Mouse (Mus musculus): Measurements from ENCODE around the gene Mapk3. TPM values are rescaled to one million over a fixed set of nuclear protein-coding genes. Genes with fewer than 3 reads are reported as not detected.
"Not testable (repeated sequence)": the region's sequence is repeated elsewhere in the genome, so short reads cannot be mapped to it uniquely, and the experiment has no call there.

The Mapk3 gene
- polyA plus RNA-seq, 1 experiment from 2014 or later = 99.7 TPM

DNA sequence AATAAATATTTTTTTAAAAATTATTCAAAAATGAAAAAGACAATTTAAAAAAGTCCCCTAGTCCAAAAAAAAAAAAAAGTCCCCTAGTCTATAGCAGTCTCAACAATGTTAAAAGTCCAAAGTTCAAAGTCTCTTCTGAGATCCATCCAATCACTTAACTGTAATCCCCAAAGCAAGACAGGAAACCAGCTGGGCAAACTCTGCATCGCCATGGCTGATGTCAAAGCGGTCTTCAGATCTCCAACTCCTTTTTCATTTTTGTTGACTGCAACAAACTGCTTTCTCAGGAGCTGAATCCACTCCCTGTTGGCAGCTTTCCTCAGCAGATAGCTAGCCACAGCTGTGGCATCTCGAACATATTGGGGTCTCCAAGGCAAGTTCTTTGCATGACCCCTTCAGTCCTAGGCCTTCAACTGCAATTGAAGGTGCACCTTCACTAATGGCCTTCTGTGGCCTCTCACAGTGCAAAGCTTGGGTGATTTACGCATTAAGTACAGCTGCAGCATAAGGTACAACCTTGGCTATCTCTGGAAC lies 29.1 kb upstream of the Mapk3 start:
- not testable (repeated sequence) for H3K36me3 ChIP-seq (ENCODE audit: control insufficient read depth, insufficient read depth, low read length); H3K27ac ChIP-seq (ENCODE audit: low read depth, low read length); H3K4me3 ChIP-seq (ENCODE audit: low read depth, low read length); DNase-seq (ENCODE audit: low spot score); H3K9ac ChIP-seq (ENCODE audit: low read length); ATAC-seq; H3K27me3 ChIP-seq (replicated peaks; ENCODE audit: control insufficient read depth, insufficient read depth, low read length); H3K4me1 ChIP-seq (ENCODE audit: control insufficient read depth, insufficient read depth, low read length); H3K9me3 ChIP-seq (replicated peaks; ENCODE audit: control insufficient read depth, low read length); H3K4me2 ChIP-seq (ENCODE audit: low read length)
- 87% methylated on average over 4 of the region's 4 CpGs for WGBS

DNA sequence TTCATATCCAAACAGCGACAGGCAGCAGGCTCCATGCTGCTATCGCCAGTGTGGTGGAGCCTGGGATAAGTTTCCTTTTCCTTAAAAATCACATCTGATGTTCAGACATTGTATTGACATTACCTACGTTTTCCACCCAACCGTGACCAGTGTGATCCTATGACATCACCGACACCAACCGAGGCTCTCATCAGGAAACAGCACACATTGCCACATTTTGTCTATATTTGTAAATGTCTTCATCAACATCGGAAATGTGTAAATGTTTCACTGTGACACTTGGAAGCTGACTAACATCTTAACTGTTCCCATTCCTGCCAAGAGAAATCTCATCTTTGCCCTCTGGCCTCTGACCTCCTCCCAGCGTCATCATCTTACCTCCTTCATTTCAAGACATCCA lies 23.3 kb upstream of the Mapk3 start:
- no peak overlapping the region for H3K4me2 ChIP-seq (ENCODE audit: low read length)
- H3K36me3 ChIP-seq (ENCODE audit: control insufficient read depth, insufficient read depth, low read length) = no peaks in the 10 kb centered on the region
- 88% methylated on average over 8 of the region's 8 CpGs for WGBS
- 0 out of 2 replicates have a peak, but pooled peaks cover 4% of the 10 kb centered on the region for H3K4me1 ChIP-seq (ENCODE audit: control insufficient read depth, insufficient read depth, low read length)
- H3K9me3 ChIP-seq (replicated peaks; ENCODE audit: control insufficient read depth, low read length) = no peaks in the 10 kb centered on the region
- ATAC-seq (no peak), DNase-seq (ENCODE audit: low spot score) (no peak)
- H3K27ac ChIP-seq (ENCODE audit: low read depth, low read length) = no peak overlapping the region
- H3K4me3 ChIP-seq (ENCODE audit: low read depth, low read length) = no peak overlapping the region
- no peaks in the 10 kb centered on the region for H3K27me3 ChIP-seq (replicated peaks; ENCODE audit: control insufficient read depth, insufficient read depth, low read length)
- no peak overlapping the region for H3K9ac ChIP-seq (ENCODE audit: low read length)

DNA sequence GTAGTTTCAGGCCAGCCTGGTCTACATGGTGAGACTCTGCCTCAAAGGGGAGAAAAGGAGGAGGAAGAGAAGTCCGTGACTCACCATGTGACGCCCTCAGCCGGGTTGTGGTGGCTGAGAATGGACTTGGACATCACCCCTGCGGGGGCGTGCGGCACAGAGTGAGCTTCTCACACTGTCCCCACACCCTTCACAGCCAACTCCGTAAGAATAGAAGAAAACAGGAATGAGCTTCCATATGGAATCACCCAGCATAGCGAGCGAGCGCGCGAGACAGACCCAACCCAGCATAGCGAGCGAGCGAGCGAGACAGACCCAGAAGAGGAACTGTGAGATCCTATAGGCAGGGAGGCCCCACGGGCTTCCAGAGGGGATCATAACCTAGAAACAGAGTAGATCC lies 19.9 kb upstream of the Mapk3 start:
- ATAC-seq = no peak
- 86% methylated on average over 17 of the region's 17 CpGs for WGBS

DNA sequence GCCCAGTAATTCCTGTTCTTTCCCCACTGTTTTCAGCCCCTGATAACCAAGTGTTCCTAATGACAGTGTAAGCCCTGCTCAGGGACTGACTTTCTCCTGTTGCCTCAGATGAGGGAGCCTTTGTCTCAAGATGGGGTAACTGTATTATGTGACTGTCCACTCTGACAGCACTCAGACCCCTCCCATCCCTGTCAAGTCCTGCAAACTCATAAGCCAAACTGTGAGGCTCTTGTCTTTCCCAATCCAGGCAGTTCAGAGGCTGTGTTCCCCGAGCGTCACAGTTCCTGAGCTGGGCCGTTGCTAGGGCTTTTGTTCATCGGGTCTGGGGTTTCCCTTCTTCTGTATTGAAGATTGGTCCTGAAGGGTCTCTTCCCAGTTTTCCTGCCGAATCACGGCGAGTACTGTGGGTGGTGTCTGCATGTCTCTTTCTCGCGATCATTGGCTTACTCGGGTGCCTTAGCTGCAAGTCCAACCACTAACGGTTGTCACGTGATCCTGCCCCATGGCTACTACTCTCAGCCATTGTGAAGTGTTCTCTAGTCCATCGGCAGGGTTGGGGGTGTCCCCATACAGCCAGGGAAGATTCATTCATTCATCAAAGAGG lies 19.2 kb upstream of the Mapk3 start:
- no peak overlapping the region for H3K4me2 ChIP-seq (ENCODE audit: low read length)
- 77% methylated on average over 13 of the region's 13 CpGs for WGBS

More for the DNA sequence above, 19.9 kb upstream of the Mapk3 start:
- Histone ChIP-seq H3K36me3 (ENCODE audit: control insufficient read depth, insufficient read depth, low read length) (no peaks in the 10 kb centered on the region), H3K4me2 (ENCODE audit: low read length) (no peak overlapping the region), H3K4me3 (ENCODE audit: low read depth, low read length) (no peak overlapping the region), H3K27ac (ENCODE audit: low read depth, low read length) (no peak overlapping the region), H3K9ac (ENCODE audit: low read length) (no peak overlapping the region), H3K27me3 (replicated peaks; ENCODE audit: control insufficient read depth, insufficient read depth, low read length) (no peaks in the 10 kb centered on the region), H3K9me3 (replicated peaks; ENCODE audit: control insufficient read depth, low read length) (no peaks in the 10 kb centered on the region), H3K4me1 (ENCODE audit: control insufficient read depth, insufficient read depth, low read length) (0 out of 2 replicates have a peak, but pooled peaks cover 4% of the 10 kb centered on the region)
- DNase-seq (ENCODE audit: low spot score) = no peak

DNA sequence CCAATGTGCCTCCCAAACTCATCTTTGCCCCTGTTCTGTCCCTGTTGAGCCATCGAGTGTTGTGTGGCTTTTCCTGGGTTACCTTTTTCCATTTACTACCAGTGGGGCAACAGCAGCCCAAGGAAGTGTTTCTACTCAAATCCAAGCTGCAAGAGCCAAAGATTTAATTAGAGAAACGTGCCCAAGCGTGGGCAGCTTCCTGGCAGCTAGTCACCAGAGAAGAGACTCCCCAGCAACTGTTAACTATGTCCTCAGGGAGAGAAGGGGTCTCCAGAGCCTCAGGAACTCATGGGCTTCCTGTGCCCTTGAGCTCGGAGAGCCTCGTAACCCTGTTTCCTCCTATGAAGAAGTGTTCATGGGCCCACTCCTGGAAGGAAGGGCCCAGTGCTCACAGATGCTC lies 18.4 kb upstream of the Mapk3 start:
- Histone ChIP-seq H3K4me2 (ENCODE audit: low read length) (no peak overlapping the region), H3K27me3 (replicated peaks; ENCODE audit: control insufficient read depth, insufficient read depth, low read length) (no peaks in the 10 kb centered on the region), H3K27ac (ENCODE audit: low read depth, low read length) (no peak overlapping the region), H3K9me3 (replicated peaks; ENCODE audit: control insufficient read depth, low read length) (no peaks in the 10 kb centered on the region), H3K4me3 (ENCODE audit: low read depth, low read length) (no peak overlapping the region), H3K36me3 (ENCODE audit: control insufficient read depth, insufficient read depth, low read length) (no peaks in the 10 kb centered on the region), H3K4me1 (ENCODE audit: control insufficient read depth, insufficient read depth, low read length) (0 out of 2 replicates have a peak, but pooled peaks cover 4% of the 10 kb centered on the region), H3K9ac (ENCODE audit: low read length) (no peak overlapping the region)
- ATAC-seq = no peak
- DNase-seq (ENCODE audit: low spot score) = no peak
- 82% methylated on average over 5 of the region's 5 CpGs for WGBS

More for the DNA sequence above, 19.2 kb upstream of the Mapk3 start:
- Histone ChIP-seq H3K27ac (ENCODE audit: low read depth, low read length) (no peak overlapping the region), H3K9me3 (replicated peaks; ENCODE audit: control insufficient read depth, low read length) (no peaks in the 10 kb centered on the region), H3K36me3 (ENCODE audit: control insufficient read depth, insufficient read depth, low read length) (no peaks in the 10 kb centered on the region), H3K27me3 (replicated peaks; ENCODE audit: control insufficient read depth, insufficient read depth, low read length) (no peaks in the 10 kb centered on the region), H3K4me1 (ENCODE audit: control insufficient read depth, insufficient read depth, low read length) (0 out of 2 replicates have a peak, but pooled peaks cover 4% of the 10 kb centered on the region), H3K4me3 (ENCODE audit: low read depth, low read length) (no peak overlapping the region), H3K9ac (ENCODE audit: low read length) (no peak overlapping the region)
- ATAC-seq = no peak
- no peak for DNase-seq (ENCODE audit: low spot score)

DNA sequence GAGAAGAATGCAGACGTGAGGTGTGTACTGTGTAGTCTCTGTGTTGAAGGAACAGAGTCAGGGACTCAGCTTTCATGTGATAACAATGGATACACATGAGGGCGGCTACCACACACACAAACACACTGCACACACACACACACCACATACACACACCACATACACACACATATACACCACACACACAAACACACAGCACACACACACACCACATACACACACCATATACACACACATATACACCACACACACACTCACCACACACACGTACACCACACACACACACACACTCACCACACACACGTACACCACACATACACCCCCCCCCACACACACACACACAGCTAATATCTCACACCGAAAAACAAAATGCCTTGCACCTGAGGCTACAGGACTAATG lies 17.9 kb upstream of the Mapk3 start:
- no peaks in the 10 kb centered on the region for H3K27me3 ChIP-seq (replicated peaks; ENCODE audit: control insufficient read depth, insufficient read depth, low read length)
- H3K9me3 ChIP-seq (replicated peaks; ENCODE audit: control insufficient read depth, low read length) = no peaks in the 10 kb centered on the region
- H3K4me3 ChIP-seq (ENCODE audit: low read depth, low read length) = no peak overlapping the region
- H3K27ac ChIP-seq (ENCODE audit: low read depth, low read length) = no peak overlapping the region
- DNase-seq (ENCODE audit: low spot score) (no peak), ATAC-seq (no peak)
- 88% methylated on average over 5 of the region's 5 CpGs for WGBS
- H3K36me3 ChIP-seq (ENCODE audit: control insufficient read depth, insufficient read depth, low read length) = no peaks in the 10 kb centered on the region
- H3K4me2 ChIP-seq (ENCODE audit: low read length) = no peak overlapping the region
- 0 out of 2 replicates have a peak, but pooled peaks cover 4% of the 10 kb centered on the region for H3K4me1 ChIP-seq (ENCODE audit: control insufficient read depth, insufficient read depth, low read length)
- H3K9ac ChIP-seq (ENCODE audit: low read length) = no peak overlapping the region

DNA sequence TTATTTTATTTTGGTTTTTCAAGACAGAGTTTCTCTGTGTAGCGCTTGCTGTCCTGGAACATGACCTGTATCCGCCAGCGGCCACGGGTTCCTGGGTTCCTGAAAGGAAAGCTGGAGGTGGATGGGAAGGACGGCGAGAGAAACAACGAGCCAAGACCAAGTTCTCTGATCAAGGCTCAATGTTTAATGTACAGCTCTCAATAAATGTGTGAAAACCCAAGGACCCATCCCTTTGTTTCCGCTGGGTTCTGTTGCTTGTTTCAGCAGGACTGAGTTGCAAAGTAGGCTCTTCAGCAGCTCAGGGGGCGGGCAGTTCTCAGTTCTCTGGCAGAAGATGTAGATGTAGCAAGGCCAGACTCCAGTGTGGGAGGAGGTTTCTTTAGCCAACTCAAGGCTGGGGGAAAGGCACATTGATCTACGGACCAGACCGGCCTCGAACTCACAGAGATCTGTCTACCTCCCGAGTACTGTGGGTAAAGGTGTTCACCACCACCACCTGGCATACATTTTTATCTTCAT lies 17.4 kb upstream of the Mapk3 start:
- DNase-seq (ENCODE audit: low spot score) = no peak
- H3K4me1 ChIP-seq (ENCODE audit: control insufficient read depth, insufficient read depth, low read length) = 0 out of 2 replicates have a peak, but pooled peaks cover 4% of the 10 kb centered on the region
- H3K36me3 ChIP-seq (ENCODE audit: control insufficient read depth, insufficient read depth, low read length) = no peaks in the 10 kb centered on the region
- H3K27me3 ChIP-seq (replicated peaks; ENCODE audit: control insufficient read depth, insufficient read depth, low read length) = no peaks in the 10 kb centered on the region
- H3K4me2 ChIP-seq (ENCODE audit: low read length) = no peak overlapping the region
- no peak overlapping the region for H3K27ac ChIP-seq (ENCODE audit: low read depth, low read length)
- WGBS = 93% methylated on average over 13 of the region's 13 CpGs
- H3K4me3 ChIP-seq (ENCODE audit: low read depth, low read length) = no peak overlapping the region
- no peaks in the 10 kb centered on the region for H3K9me3 ChIP-seq (replicated peaks; ENCODE audit: control insufficient read depth, low read length)
- H3K9ac ChIP-seq (ENCODE audit: low read length) = no peak overlapping the region
- ATAC-seq = no peak

DNA sequence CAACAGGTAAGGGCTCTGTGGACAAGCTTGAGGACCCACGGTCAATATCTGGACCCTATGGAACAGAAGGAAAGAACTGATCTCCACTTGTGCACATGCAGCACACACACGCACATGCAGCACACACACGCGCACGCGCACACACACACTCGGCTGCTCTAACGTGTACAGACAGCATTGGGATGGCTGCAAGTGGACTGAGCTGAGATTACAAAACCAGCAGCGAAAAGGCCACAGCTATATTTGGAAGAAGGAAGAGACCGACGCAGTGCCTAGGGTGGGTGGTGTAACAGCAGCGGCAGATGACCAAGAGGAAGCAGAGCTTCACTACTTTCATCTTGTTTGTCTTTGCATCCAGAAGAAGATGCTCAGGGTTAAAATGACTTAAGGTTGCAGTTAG lies 13.3 kb upstream of the Mapk3 start:
- H3K36me3 ChIP-seq (ENCODE audit: control insufficient read depth, insufficient read depth, low read length) = no peaks in the 10 kb centered on the region
- H3K9ac ChIP-seq (ENCODE audit: low read length) = no peak overlapping the region
- H3K4me3 ChIP-seq (ENCODE audit: low read depth, low read length) = no peak overlapping the region
- H3K27me3 ChIP-seq (replicated peaks; ENCODE audit: control insufficient read depth, insufficient read depth, low read length) = no peaks in the 10 kb centered on the region
- whole genome bisulfite sequencing = 92% methylated on average over 12 of the region's 12 CpGs
- no peaks in the 10 kb centered on the region for H3K4me1 ChIP-seq (ENCODE audit: control insufficient read depth, insufficient read depth, low read length)
- H3K9me3 ChIP-seq (replicated peaks; ENCODE audit: control insufficient read depth, low read length) = no peaks in the 10 kb centered on the region
- H3K27ac ChIP-seq (ENCODE audit: low read depth, low read length) = no peak overlapping the region
- DNase-seq (ENCODE audit: low spot score) (no peak), ATAC-seq (no peak)
- no peak overlapping the region for H3K4me2 ChIP-seq (ENCODE audit: low read length)

DNA sequence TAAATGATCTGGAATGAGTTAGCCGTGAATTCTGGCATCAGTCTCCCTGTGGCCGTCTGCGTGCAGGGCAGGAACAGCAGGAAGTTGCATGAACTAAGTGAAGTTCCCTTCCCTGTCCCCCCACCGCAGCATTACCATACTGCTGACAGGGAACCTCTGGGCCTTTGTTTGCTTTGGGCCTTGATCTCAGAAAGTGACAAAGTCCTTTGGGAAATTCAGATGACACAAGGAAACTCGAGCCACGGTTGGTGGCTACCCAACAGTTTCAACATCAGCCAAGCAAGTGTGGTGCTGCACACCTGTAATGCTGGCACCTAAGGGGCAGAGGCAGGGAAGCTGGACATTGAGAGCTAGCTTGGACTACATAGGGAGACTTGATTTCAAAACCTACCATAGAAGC lies 12.6 kb upstream of the Mapk3 start:
- 53% methylated on average over 6 of the region's 6 CpGs for WGBS
- no peak for DNase-seq (ENCODE audit: low spot score)

More for the DNA sequence above, 12.6 kb upstream of the Mapk3 start:
- H3K4me1 ChIP-seq (ENCODE audit: control insufficient read depth, insufficient read depth, low read length) = no peaks in the 10 kb centered on the region
- ATAC-seq = no peak
- no peak overlapping the region for H3K9ac ChIP-seq (ENCODE audit: low read length)
- no peaks in the 10 kb centered on the region for H3K27me3 ChIP-seq (replicated peaks; ENCODE audit: control insufficient read depth, insufficient read depth, low read length)
- H3K27ac ChIP-seq (ENCODE audit: low read depth, low read length) = no peak overlapping the region
- no peak overlapping the region for H3K4me3 ChIP-seq (ENCODE audit: low read depth, low read length)
- H3K36me3 ChIP-seq (ENCODE audit: control insufficient read depth, insufficient read depth, low read length) = no peaks in the 10 kb centered on the region
- H3K9me3 ChIP-seq (replicated peaks; ENCODE audit: control insufficient read depth, low read length) = no peaks in the 10 kb centered on the region
- H3K4me2 ChIP-seq (ENCODE audit: low read length) = no peak overlapping the region
